23 mouse cellular contexts compared by ENCODE assay signal in genomic region chr6:140633616-140634015, GRCm38 (mm10). TPM values are rescaled to one million over a fixed set of nuclear protein-coding genes. Genes with fewer than 3 reads are reported as not detected.
DNase-seq lines count a peak whose midpoint lies in the region; ATAC-seq and TF ChIP-seq lines count a peak whose summit lies in the region.
"Had no signal": no experiment of that assay in that cellular context is flagged by ENCODE, and none has a peak within 500 bp of the region (broad histone marks: within the 10 kb centered on the region; RNA-seq: fewer than 3 reads in every experiment).

No protein-coding gene starts in this region.

- DNase-seq in heart, postnatal 0 days (ENCODE audit: low spot score), result no peak
- peak; percentile 71 for DNase-seq in midbrain, embryonic 11.5 days (ENCODE audit: low spot score, missing footprints)
- no peak for DNase-seq in midbrain, embryonic 14.5 days
- peak; percentile 43 to 53 for DNase-seq in cerebellum, adult 2 months
- peak; percentile 57 to 77 for DNase-seq in cerebellum, postnatal 25 days
- no peak for DNase-seq in ovary, postnatal 10 days (ENCODE audit: low spot score)
- DNase-seq: adrenal gland, postnatal 14 days; gastrocnemius, adult 2 months; kidney, adult 8-10 months; kidney, postnatal 10 days; liver, embryonic 13.5 days; lung, adult 2 months; lung, postnatal 14 days; retina, postnatal 1 day; thymus, postnatal 14 days had no signal

- H3K27me3 ChIP-seq in heart, postnatal 0 days (ENCODE audit: control insufficient read depth, insufficient read depth, low read length), result no peaks in the 10 kb centered on the region
- H3K27me3 ChIP-seq in heart, embryonic 12.5 days (replicated peaks), result no peaks in the 10 kb centered on the region
- no peaks in the 10 kb centered on the region for H3K27me3 ChIP-seq in midbrain, embryonic 11.5 days (ENCODE audit: control insufficient read depth, insufficient read depth, low read length)
- no peaks in the 10 kb centered on the region for H3K27me3 ChIP-seq in midbrain, embryonic 14.5 days (ENCODE audit: control insufficient read depth, insufficient read depth, low read length)
- no peaks in the 10 kb centered on the region for H3K27me3 ChIP-seq in cerebellum, adult 2 months (ENCODE audit: control insufficient read depth, insufficient read depth, low read length)
- H3K27me3 ChIP-seq: forebrain, embryonic 13.5 days; heart, embryonic 13.5 days; intestine, embryonic 15.5 days; liver, embryonic 13.5 days; midbrain, embryonic 12.5 days; neural tube, embryonic 12.5 days had no signal

- H3K27ac ChIP-seq in heart, postnatal 0 days (ENCODE audit: low read depth), result peak overlapping the region; percentile 25; the same call in 1 of the 2 replicates
- H3K27ac ChIP-seq in heart, embryonic 12.5 days (ENCODE audit: poor library complexity, severe bottlenecking), result no peak overlapping the region
- no peak overlapping the region for H3K27ac ChIP-seq in midbrain, embryonic 11.5 days (ENCODE audit: low read depth, low read length)
- H3K27ac ChIP-seq in midbrain, embryonic 14.5 days (replicated peaks; ENCODE audit: low read depth, low read length), result no peak overlapping the region
- H3K27ac ChIP-seq in cerebellum, adult 2 months (ENCODE audit: insufficient read depth, low read length), result no peak overlapping the region
- H3K27ac ChIP-seq: forebrain, embryonic 13.5 days; gastrocnemius, adult 2 months; heart, embryonic 13.5 days; intestine, embryonic 15.5 days; liver, embryonic 13.5 days; midbrain, embryonic 12.5 days; neural tube, embryonic 12.5 days had no signal

- peaks cover 37% of the 10 kb centered on the region for H3K36me3 ChIP-seq in heart, postnatal 0 days (replicated peaks; ENCODE audit: control insufficient read depth, insufficient read depth, low read length)
- peaks cover 43% of the 10 kb centered on the region for H3K36me3 ChIP-seq in heart, embryonic 12.5 days
- peaks cover 9% of the 10 kb centered on the region; the same call in 1 of the 2 replicates for H3K36me3 ChIP-seq in midbrain, embryonic 11.5 days (ENCODE audit: control insufficient read depth, insufficient read depth, low read length)
- peaks cover 37% of the 10 kb centered on the region for H3K36me3 ChIP-seq in midbrain, embryonic 14.5 days (ENCODE audit: control insufficient read depth, insufficient read depth, low read length)

- no peak for TF ChIP-seq CTCF in heart, postnatal 0 days (IDR thresholded peaks at IDR 0.05; ENCODE audit: low read depth)
- TF ChIP-seq CTCF in cerebellum, adult 2 months (IDR thresholded peaks at IDR 0.05; ENCODE audit: borderline replicate concordance, insufficient read depth, low read depth, low read length), result no peak

- TF ChIP-seq EP300 in heart, postnatal 0 days (IDR thresholded peaks at IDR 0.05; ENCODE audit: low read depth), result no peak

- no peak for TF ChIP-seq POLR2A in cerebellum, adult 2 months (IDR thresholded peaks at IDR 0.05; ENCODE audit: borderline replicate concordance, insufficient read depth, low read length)

- H3K4me2 ChIP-seq in heart, postnatal 0 days (ENCODE audit: low read depth, low read length), result no peak overlapping the region
- no peak overlapping the region for H3K4me2 ChIP-seq in heart, embryonic 12.5 days
- no peak overlapping the region for H3K4me2 ChIP-seq in midbrain, embryonic 11.5 days
- H3K4me2 ChIP-seq in midbrain, embryonic 14.5 days (ENCODE audit: low read length), result no peak overlapping the region
- H3K4me2 ChIP-seq: forebrain, embryonic 13.5 days; heart, embryonic 13.5 days; intestine, embryonic 15.5 days; liver, embryonic 13.5 days; midbrain, embryonic 12.5 days; neural tube, embryonic 12.5 days had no signal

- no peak overlapping the region for H3K4me3 ChIP-seq in heart, postnatal 0 days (ENCODE audit: low read depth, low read length)
- H3K4me3 ChIP-seq in heart, embryonic 12.5 days, result no peak overlapping the region
- no peak overlapping the region for H3K4me3 ChIP-seq in midbrain, embryonic 11.5 days (ENCODE audit: low read depth, low read length)
- H3K4me3 ChIP-seq in midbrain, embryonic 14.5 days (replicated peaks; ENCODE audit: low read depth, low read length), result no peak overlapping the region
- no peak overlapping the region for H3K4me3 ChIP-seq in cerebellum, adult 2 months (replicated peaks; ENCODE audit: insufficient read depth, low read depth, low read length)
- H3K4me3 ChIP-seq: forebrain, embryonic 13.5 days; gastrocnemius, adult 2 months; heart, embryonic 13.5 days; intestine, embryonic 15.5 days; liver, embryonic 13.5 days; midbrain, embryonic 12.5 days; neural tube, embryonic 12.5 days had no signal

- WGBS in heart, postnatal 0 days, result 49% methylated on average over 8 of the region's 8 CpGs
- WGBS in heart, embryonic 12.5 days, result 85% methylated on average over 8 of the region's 8 CpGs
- 95% methylated on average over 8 of the region's 8 CpGs for WGBS in midbrain, embryonic 11.5 days
- WGBS in midbrain, embryonic 14.5 days, result 80% methylated on average over 8 of the region's 8 CpGs
- 23% methylated on average over 8 of the region's 8 CpGs for WGBS in cerebellum, adult 2 months

- no peaks in the 10 kb centered on the region for H3K9me3 ChIP-seq in heart, postnatal 0 days (replicated peaks; ENCODE audit: control insufficient read depth, low read length)
- no peaks in the 10 kb centered on the region for H3K9me3 ChIP-seq in heart, embryonic 12.5 days (replicated peaks)
- H3K9me3 ChIP-seq in midbrain, embryonic 11.5 days (ENCODE audit: control insufficient read depth, low read length), result no peaks in the 10 kb centered on the region
- H3K9me3 ChIP-seq in midbrain, embryonic 14.5 days (ENCODE audit: control insufficient read depth, low read length), result no peaks in the 10 kb centered on the region
- H3K9me3 ChIP-seq: forebrain, embryonic 13.5 days; heart, embryonic 13.5 days; intestine, embryonic 15.5 days; liver, embryonic 13.5 days; midbrain, embryonic 12.5 days; neural tube, embryonic 12.5 days had no signal

- no peak overlapping the region for H3K9ac ChIP-seq in heart, postnatal 0 days (replicated peaks; ENCODE audit: low read depth, low read length)
- H3K9ac ChIP-seq in heart, embryonic 12.5 days, result no peak overlapping the region
- H3K9ac ChIP-seq in midbrain, embryonic 11.5 days (ENCODE audit: low read length), result no peak overlapping the region
- H3K9ac ChIP-seq in midbrain, embryonic 14.5 days (replicated peaks; ENCODE audit: low read length), result no peak overlapping the region
- H3K9ac ChIP-seq: forebrain, embryonic 13.5 days; heart, embryonic 13.5 days; intestine, embryonic 15.5 days; liver, embryonic 13.5 days; midbrain, embryonic 12.5 days; neural tube, embryonic 12.5 days had no signal

- no peaks in the 10 kb centered on the region for H3K4me1 ChIP-seq in heart, postnatal 0 days (ENCODE audit: control insufficient read depth, insufficient read depth)
- 0 out of 2 replicates have a peak, but pooled peaks cover 3% of the 10 kb centered on the region for H3K4me1 ChIP-seq in heart, embryonic 12.5 days (replicated peaks)
- H3K4me1 ChIP-seq in midbrain, embryonic 11.5 days (ENCODE audit: control insufficient read depth, insufficient read depth, low read length), result peaks cover 11% of the 10 kb centered on the region
- H3K4me1 ChIP-seq in midbrain, embryonic 14.5 days (ENCODE audit: control insufficient read depth, insufficient read depth, low read length), result peaks cover 11% of the 10 kb centered on the region; the same call in 1 of the 2 replicates
- peaks cover 8% of the 10 kb centered on the region for H3K4me1 ChIP-seq in cerebellum, adult 2 months (ENCODE audit: control insufficient read depth, insufficient read depth, low read length)
- H3K4me1 ChIP-seq: intestine, embryonic 15.5 days had no signal

- no peak for ATAC-seq in heart, postnatal 0 days (ENCODE audit: insufficient read depth, low read depth)
- no peak for ATAC-seq in heart, embryonic 12.5 days (ENCODE audit: insufficient number of reproducible peaks, low FRiP score)
- no peak for ATAC-seq in midbrain, embryonic 11.5 days (ENCODE audit: low FRiP score)
- no peak for ATAC-seq in midbrain, embryonic 14.5 days (ENCODE audit: low FRiP score, low TSS enrichment)
- ATAC-seq in frontal cortex, adult (ENCODE audit: low TSS enrichment), result no peak
- ATAC-seq: activated CD4-positive, CD25-positive, alpha-beta regulatory T cell, adult 4 months; forebrain, embryonic 13.5 days; intestine, embryonic 15.5 days had no signal

RNA-seq across cellular contexts. Expression of gene Aebp2, which starts 11.2 kb away (rescaled TPM):
- 14.8 and 23.8 TPM in 2 replicates for total RNA-seq in heart, postnatal 0 days (2014; rRNA removed; ENCODE audit: low replicate concordance)
- polyA plus RNA-seq in heart, postnatal 0 days (2015; fragmentation: Nextera tagmentation; extraction: Ambion mirVana), result 5.2 and 5.4 TPM in 2 replicates
- polyA plus RNA-seq in heart, embryonic 12.5 days (2016; fragmentation: Nextera tagmentation; extraction: Ambion mirVana), result 10.8 and 12.8 TPM in 2 replicates
- polyA plus RNA-seq in midbrain, embryonic 11.5 days (2014; fragmentation: Nextera tagmentation; extraction: Ambion mirVana), result 22.3 and 23.1 TPM in 2 replicates
- polyA plus RNA-seq in midbrain, embryonic 14.5 days (2014; fragmentation: Nextera tagmentation; extraction: Ambion mirVana), result 14.2 and 15.9 TPM in 2 replicates
- polyA plus RNA-seq in cerebellum, adult 2 months (2012; rRNA removed), result 46.4 and 47.9 TPM in 2 replicates

Comparison
In these comparisons a context has a peak if more than half of its experiments do, and no peak if none do; other contexts are left out.
1. DNase-seq: peak in midbrain, embryonic 11.5 days (single experiment), cerebellum, adult 2 months (2 of 2) and cerebellum, postnatal 25 days (2 of 2); none in heart, postnatal 0 days (single experiment), midbrain, embryonic 14.5 days (single experiment) and ovary, postnatal 10 days (single experiment).